Mouse (Mus musculus): ENCODE data around the gene Lrrc15. TPM values are rescaled to one million over a fixed set of nuclear protein-coding genes. Genes with fewer than 3 reads are reported as not detected.
A peak's percentile ranks its signal among the peaks of the same experiment; 100 is the strongest.

The Lrrc15 gene
- total RNA-seq (2021) = under 1 TPM in 1 of 2 experiments, not detected in 1; 0.07 TPM
- long read RNA-seq, experiment 1 = 0 reads
- long read RNA-seq, experiment 2 = 0 reads

DNA sequence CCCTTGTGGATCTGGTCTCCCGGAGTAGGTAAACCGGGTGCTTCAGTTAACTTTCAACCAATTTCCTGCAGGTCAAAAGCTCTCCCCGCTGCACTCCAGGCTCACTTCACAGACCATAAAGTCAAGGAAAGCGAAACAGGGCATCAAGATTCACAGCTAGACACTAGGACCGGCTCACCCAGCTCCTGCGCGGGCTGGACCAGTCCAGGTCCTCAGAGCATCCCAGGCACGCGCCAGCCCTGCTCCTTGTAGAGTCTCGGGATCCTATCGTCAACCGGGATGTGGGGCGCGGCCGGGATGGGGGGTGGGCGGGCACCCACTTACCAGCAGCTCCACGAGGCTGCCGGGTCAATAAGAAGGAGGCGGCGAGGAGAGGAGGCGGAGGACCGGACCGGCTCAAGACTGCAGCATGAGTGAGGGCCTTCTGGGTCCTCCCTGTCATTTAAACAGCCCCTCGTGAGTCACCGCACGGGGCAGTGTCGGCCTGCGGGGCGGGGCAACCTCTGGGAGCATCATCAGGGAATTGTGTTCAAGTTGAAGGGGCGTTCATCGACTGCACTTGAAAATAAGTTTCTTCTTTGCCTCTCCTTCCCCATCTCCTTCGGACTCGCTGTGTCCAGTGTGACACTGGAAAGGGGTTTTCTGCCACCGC lies at the start of gene Lrrc15:
Lrrc15 (minus strand) TSS at position 413 of the 652 bp plus-strand sequence.
- DNase-seq (ENCODE audit: low spot score in 2 of 2) = no peak
- intact Hi-C loops (cut with DNase I) = no loop called here

- peak in 1 of 2 experiments; percentile 33 for DNase-seq (ENCODE audit: low spot score in 2 of 2)
- intact Hi-C loops (cut with DNase I) = loop anchor here (2.0 kb wide), 1 partner anchor 61 kb away; no protein-coding TSS in a partner anchor
Measured at GRCm38 (mm10) chr16:30314236-30314635, 31.2 kb upstream of the Lrrc15 start.

DNA sequence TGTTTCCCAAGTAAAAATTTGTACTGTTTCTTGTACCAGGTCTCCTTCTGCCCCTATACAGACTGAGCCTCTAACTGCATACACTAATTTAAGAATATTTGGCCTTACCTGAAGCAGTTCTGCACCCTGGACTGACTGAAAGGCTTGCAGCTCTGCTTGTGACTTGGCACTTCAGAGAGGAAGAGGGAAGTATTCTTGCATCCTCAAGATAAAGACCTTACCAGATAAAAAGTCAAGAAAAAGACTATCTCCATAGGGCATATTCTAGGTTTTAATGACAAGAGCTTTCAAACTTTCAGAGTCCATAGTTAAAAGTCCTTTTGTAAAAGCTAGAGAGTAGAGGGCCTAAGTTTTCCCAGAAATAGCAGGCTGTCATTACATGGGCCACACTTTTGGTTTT lies 27.6 kb upstream of the Lrrc15 start, which contains the start of gene Gp5:
Gp5 (minus strand) TSS at position 133 of the 400 bp plus-strand sequence.
- no peak for DNase-seq (ENCODE audit: low spot score in 2 of 2)
- intact Hi-C loops (cut with DNase I) = no loop called here

DNA sequence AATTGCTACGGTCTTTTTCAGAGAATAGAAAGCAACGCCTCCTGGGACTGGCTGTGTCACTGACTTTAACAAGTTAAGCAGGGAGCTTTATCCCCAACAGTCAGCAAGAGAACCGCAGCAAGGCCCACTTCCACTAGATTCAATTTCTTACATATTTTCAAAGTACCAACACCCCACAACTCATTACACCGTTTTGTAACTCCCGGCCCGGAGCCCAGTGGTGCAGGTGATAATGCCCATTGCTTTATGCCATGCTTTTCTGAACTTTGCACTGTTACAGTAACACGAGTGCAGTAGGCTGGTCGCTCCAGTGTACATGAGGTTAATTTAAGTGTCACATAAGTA lies 27.1 kb upstream of the Lrrc15 start:
- DNase-seq (ENCODE audit: low spot score in 2 of 2) = no peak
- intact Hi-C loops (cut with DNase I) = no loop called here

GRCm38 (mm10) chr16:30309395-30310170 lies 26.5 kb upstream of the Lrrc15 start:
- intact Hi-C loops (cut with DNase I) = loop anchor here (10.0 kb wide), 1 partner anchor 575 kb away; no protein-coding TSS in a partner anchor
- DNase-seq (ENCODE audit: low spot score in 2 of 2) = no peak

DNA sequence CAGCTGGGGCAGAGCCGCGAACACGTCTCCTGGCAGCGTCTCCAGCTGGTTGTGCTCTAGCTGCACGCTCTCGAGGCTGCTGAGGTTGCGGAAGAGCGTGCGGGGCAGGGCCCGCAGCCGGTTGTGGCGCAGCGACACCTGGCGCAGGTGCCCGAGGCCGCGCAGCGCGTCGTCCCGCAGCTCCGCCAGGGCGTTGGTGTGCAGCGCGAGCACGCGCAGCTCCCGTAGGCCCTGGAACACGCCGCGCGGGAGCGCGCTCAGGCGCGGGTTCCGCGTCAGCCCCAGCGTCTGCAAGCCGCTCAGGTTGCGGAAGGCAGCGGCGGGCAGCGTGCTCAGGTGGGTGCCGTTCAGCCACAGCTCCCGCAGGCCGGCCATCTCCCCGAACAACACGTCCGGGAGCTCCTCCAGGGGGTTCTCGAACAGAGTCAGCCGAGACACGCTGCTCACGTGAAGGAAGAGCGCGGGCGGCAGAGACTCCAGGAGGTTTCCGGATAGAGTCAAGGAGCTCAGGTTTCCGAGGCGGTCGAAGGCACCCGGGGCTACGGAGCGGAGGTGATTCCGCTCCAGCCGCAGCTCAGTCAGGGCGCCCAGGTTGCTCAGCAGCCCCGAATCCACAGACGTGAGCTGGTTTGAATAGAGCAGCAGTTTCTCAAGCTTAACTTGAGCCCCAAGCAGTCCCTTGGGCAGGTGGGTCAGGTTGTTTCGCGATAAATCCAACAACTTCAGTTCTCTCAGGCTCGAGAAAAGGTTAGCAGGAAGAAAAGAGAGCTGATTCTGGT lies 25.7 kb upstream of the Lrrc15 start:
- intact Hi-C loops (cut with DNase I) = loop anchor here (10.0 kb wide), 1 partner anchor 574 kb away; no protein-coding TSS in a partner anchor

GRCm38 (mm10) chr16:30307961-30308615 lies 25.0 kb upstream of the Lrrc15 start:
- intact Hi-C loops (cut with DNase I) = loop anchor here (10.0 kb wide), 1 partner anchor 573 kb away; no protein-coding TSS in a partner anchor
- DNase-seq (ENCODE audit: low spot score in 2 of 2) = no peak

More for the DNA sequence above, 25.7 kb upstream of the Lrrc15 start:
- peak; percentile 66 to 73 for DNase-seq (ENCODE audit: low spot score in 2 of 2)

DNA sequence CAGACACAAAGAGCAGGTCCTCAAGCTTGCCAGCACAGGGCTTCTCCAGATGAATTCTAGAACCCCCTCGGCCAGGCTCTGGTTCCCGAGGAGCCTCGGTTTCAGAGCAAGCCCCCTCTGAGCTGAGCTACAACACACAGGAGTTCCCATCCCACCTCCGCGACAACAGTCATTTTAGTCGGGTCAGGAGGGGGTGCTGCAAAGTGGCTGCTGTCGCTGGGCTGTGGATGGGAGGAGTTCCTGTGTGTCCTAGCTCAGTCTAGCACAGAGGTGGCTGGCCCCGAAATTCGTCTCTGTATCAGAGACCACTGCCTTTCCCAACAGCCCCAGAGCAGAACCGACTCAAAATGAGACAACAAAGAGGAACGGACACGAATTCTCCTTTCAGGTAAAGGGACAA lies 24.2 kb upstream of the Lrrc15 start:
- no peak for DNase-seq (ENCODE audit: low spot score in 2 of 2)
- intact Hi-C loops (cut with DNase I) = loop anchor here (10.0 kb wide), 1 partner anchor 573 kb away; no protein-coding TSS in a partner anchor

GRCm38 (mm10) chr16:30306102-30306501 lies 23.0 kb upstream of the Lrrc15 start:
- DNase-seq (ENCODE audit: low spot score in 2 of 2) = no peak
- intact Hi-C loops (cut with DNase I) = loop anchor here (10.0 kb wide), 1 partner anchor 571 kb away; no protein-coding TSS in a partner anchor

GRCm38 (mm10) chr16:30304236-30304635 lies 21.2 kb upstream of the Lrrc15 start:
- intact Hi-C loops (cut with DNase I) = loop anchor here (10.0 kb wide), 1 partner anchor 569 kb away; no protein-coding TSS in a partner anchor
- no peak for DNase-seq (ENCODE audit: low spot score in 2 of 2)

- intact Hi-C loops (cut with DNase I) = loop anchor here (10.0 kb wide), 1 partner anchor 569 kb away; no protein-coding TSS in a partner anchor
- no peak for DNase-seq (ENCODE audit: low spot score in 2 of 2)
Measured at GRCm38 (mm10) chr16:30303411-30303810, 20.4 kb upstream of the Lrrc15 start.

DNA sequence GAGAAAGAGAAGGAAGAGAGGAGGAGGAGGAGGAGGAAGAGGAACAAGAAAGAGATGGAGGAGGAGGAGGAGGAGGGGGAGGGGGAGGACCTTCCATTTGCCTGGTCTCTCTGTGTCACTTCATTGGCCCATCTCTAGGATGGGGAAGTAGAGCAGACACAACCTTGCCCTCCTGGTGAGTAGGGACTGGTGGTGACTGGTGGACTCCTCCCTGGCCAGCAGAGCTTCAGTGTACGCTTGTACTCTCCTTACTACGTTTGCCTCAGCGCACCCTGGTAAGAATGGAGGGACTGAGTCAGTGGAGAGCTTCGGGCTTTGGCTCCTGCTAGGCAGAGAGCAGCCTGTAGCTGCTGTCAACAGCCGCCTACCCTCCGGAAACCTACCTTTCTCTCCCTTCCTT lies 19.6 kb upstream of the Lrrc15 start:
- no peak for DNase-seq (ENCODE audit: low spot score in 2 of 2)
- intact Hi-C loops (cut with DNase I) = loop anchor here (10.0 kb wide), 1 partner anchor 568 kb away; no protein-coding TSS in a partner anchor

DNA sequence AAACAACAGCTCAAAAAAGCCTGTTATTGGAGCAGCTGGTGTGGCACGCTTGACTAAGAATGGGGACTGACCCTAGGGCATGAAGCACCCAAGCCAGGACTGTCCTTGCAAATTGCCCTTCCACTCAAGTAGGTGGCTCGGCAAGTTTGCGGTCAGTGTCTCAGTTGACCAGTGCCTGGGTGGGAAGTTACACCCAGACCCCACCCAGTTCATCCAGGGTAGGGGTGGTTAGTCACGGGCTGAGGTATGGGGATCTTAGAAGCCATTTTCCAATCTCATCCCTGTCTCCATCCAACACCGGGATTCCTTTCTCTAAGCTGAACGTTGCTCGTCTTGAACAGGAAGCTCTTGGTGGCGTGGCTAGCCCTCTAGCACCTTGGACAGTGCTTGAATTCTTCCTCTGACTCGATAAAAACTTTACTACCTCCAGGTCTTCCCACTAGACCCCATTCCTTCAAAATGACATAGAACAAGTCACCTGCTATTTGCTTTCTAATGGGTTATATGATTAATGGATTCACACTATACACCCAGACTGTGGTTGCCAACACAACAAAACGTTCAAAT lies 16.7 kb upstream of the Lrrc15 start:
- intact Hi-C loops (cut with DNase I) = loop anchor here (10.0 kb wide), 1 partner anchor 565 kb away; no protein-coding TSS in a partner anchor
- no peak for DNase-seq (ENCODE audit: low spot score in 2 of 2)

DNA sequence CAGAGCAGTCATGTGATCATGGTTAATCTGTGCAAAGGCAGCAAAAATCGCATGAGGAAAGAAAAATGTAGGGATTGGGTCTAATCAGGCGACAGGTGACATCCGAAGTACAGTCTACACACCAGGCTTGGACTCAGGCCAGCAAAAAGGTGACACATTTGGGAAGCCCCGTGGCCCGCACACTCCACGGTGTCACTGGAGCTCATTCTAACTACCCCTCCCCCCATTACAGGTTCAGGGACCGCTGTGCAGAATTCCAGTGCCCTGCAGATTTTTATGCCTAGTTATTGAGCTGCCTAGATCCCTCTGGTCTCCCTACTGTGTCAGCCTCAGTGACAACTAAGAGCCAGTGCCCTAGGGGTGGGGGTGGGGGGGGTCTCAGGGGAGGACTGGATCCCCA lies 14.4 kb upstream of the Lrrc15 start:
- no peak for DNase-seq (ENCODE audit: low spot score in 2 of 2)
- intact Hi-C loops (cut with DNase I) = no loop called here

DNA sequence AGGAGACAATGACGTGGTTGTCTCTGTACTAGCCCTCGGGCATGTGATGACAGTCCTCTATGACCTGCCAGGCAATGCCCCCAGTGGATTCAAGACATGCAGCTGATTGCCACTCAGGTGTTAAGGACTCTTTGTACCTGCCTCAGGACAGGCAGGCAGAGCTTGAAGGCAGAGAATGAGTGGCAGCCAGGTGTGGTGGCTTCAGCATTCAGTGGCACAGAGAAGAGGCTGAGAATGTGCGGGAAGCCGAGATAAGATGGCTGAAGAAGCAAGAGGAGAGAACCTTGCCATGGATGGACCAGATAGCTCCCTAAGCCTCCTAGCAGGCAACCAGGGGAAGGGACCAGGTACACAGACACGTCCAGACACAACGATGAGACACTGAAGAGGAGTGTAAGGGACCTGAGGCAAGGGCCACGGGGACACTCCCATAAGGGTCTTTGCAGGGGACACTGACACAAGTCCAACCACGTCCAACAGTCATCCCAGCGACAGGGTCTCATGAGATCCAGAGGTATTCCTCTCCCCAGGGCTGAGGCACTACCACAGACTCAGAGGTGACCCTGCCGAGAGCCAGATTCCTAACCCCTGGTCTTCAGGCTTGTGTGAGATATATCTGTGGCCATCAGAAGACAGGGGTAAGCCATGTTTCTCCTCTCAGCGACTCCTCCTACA lies 13.7 kb upstream of the Lrrc15 start:
- DNase-seq (ENCODE audit: low spot score in 2 of 2) = no peak
- intact Hi-C loops (cut with DNase I) = no loop called here

GRCm38 (mm10) chr16:30295106-30295505 lies 12.1 kb upstream of the Lrrc15 start:
- no peak for DNase-seq (ENCODE audit: low spot score in 2 of 2)
- intact Hi-C loops (cut with DNase I) = no loop called here

GRCm38 (mm10) chr16:30290436-30290835 lies 7.4 kb upstream of the Lrrc15 start:
- intact Hi-C loops (cut with DNase I) = no loop called here
- no peak for DNase-seq (ENCODE audit: low spot score in 2 of 2)

- intact Hi-C loops (cut with DNase I) = no loop called here
Measured at GRCm38 (mm10) chr16:30285701-30286100, 2.6 kb upstream of the Lrrc15 start.

More at GRCm38 (mm10) chr16:30285701-30286100, 2.6 kb upstream of the Lrrc15 start:
- DNase-seq (ENCODE audit: low spot score in 2 of 2) = no peak

Data from left cerebral cortex, postnatal 14 days (tissue).